Mouse (Mus musculus): ENCODE data around the gene Mcts1. TPM values are rescaled to one million over a fixed set of nuclear protein-coding genes. Genes with fewer than 3 reads are reported as not detected.

Mcts1 gene
- 82.4 TPM for polyA plus RNA-seq (2021)

- CTCF ChIA-PET: interaction anchor here (0.9 to 1.0 kb wide), 2 partner anchors 9 to 29 kb away, joined by 3 read pairs; no protein-coding TSS in a partner anchor
- POLR2A ChIA-PET: interaction anchor here (0.6 to 1.8 kb wide), 2 partner anchors 32 to 35 kb away, joined by 4 to 5 read pairs; no protein-coding TSS in a partner anchor
- DNase-seq (ENCODE audit: low read depth, low spot score): peak; percentile 41
- no peak for TF ChIP-seq CTCF (IDR thresholded peaks at IDR 0.05)
- ATAC-seq: peak; percentile 85
- in situ Hi-C loops (cut with MboI; ENCODE audit: low pct_unique_long_range_greater_than_20kb): loop anchor here (10.0 kb wide), 1 partner anchor 56 kb away; no protein-coding TSS in a partner anchor
- H3K27me3 ChIP-seq: peaks cover 8% of the 10 kb centered on the region
Measured at GRCm38 (mm10) chrX:38600177-38600994, at the start of gene Mcts1. Gene Mcts1 (plus strand): TSS chrX:38600578.

- no peak for TF ChIP-seq CTCF (IDR thresholded peaks at IDR 0.05)
- no peak for ATAC-seq
- no peak for DNase-seq (ENCODE audit: low read depth, low spot score)
- POLR2A ChIA-PET: no interaction called here
- in situ Hi-C loops (cut with MboI; ENCODE audit: low pct_unique_long_range_greater_than_20kb): loop anchor here (10.0 kb wide), 1 partner anchor 92 kb away; no protein-coding TSS in a partner anchor
- CTCF ChIA-PET: interaction anchor here (1.6 kb wide), 1 partner anchor 15 kb away, joined by 4 read pairs; no protein-coding TSS in a partner anchor
- peaks cover 40% of the 10 kb centered on the region for H3K27me3 ChIP-seq
Measured at GRCm38 (mm10) chrX:38553255-38553654, 47.1 kb upstream of the Mcts1 start.

GRCm38 (mm10) chrX:38563941-38564541, 36.3 kb upstream of the Mcts1 start:
- TF ChIP-seq CTCF (IDR thresholded peaks at IDR 0.05): no peak
- ChIA-PET CTCF (no interaction called here), POLR2A (interaction anchor here (0.6 kb wide), 1 partner anchor 28 kb away, joined by 3 read pairs; no protein-coding TSS in a partner anchor)
- no peak for ATAC-seq
- H3K27me3 ChIP-seq: peaks cover 8% of the 10 kb centered on the region
- no peak for DNase-seq (ENCODE audit: low read depth, low spot score)
- in situ Hi-C loops (cut with MboI; ENCODE audit: low pct_unique_long_range_greater_than_20kb): no loop called here

- CTCF ChIA-PET: no interaction called here
- in situ Hi-C loops (cut with MboI; ENCODE audit: low pct_unique_long_range_greater_than_20kb): no loop called here
Measured at GRCm38 (mm10) chrX:38564542-38565175, 35.7 kb upstream of the Mcts1 start.

GRCm38 (mm10) chrX:38565176-38565542, 35.2 kb upstream of the Mcts1 start:
- CTCF ChIA-PET: no interaction called here
- POLR2A ChIA-PET: interaction anchor here (1.2 to 1.3 kb wide), 3 partner anchors 24 to 35 kb away, joined by 3 to 4 read pairs (median 4); partner anchors contain the start of gene Mcts1

More at GRCm38 (mm10) chrX:38564542-38565175, 35.7 kb upstream of the Mcts1 start:
- DNase-seq (ENCODE audit: low read depth, low spot score) (peak; percentile 55), ATAC-seq (peak; percentile 91)
- peaks cover 8% of the 10 kb centered on the region for H3K27me3 ChIP-seq
- POLR2A ChIA-PET: interaction anchor here (0.6 to 1.3 kb wide), 3 partner anchors 24 to 35 kb away, joined by 3 to 4 read pairs (median 4); partner anchors contain the start of gene Mcts1
- TF ChIP-seq CTCF (IDR thresholded peaks at IDR 0.05): no peak

GRCm38 (mm10) chrX:38566521-38567205, 33.7 kb upstream of the Mcts1 start:
- CTCF ChIA-PET: interaction anchor here (1.0 to 1.2 kb wide), 2 partner anchors 11 to 25 kb away, joined by 3 read pairs; no protein-coding TSS in a partner anchor

More at GRCm38 (mm10) chrX:38565176-38565542, 35.2 kb upstream of the Mcts1 start:
- ATAC-seq (no peak), DNase-seq (ENCODE audit: low read depth, low spot score) (peak; percentile 15)
- no peak for TF ChIP-seq CTCF (IDR thresholded peaks at IDR 0.05)
- in situ Hi-C loops (cut with MboI; ENCODE audit: low pct_unique_long_range_greater_than_20kb): no loop called here
- H3K27me3 ChIP-seq: peaks cover 8% of the 10 kb centered on the region

GRCm38 (mm10) chrX:38576078-38576477, 24.3 kb upstream of the Mcts1 start, which contains the start of gene Cul4b:
Gene Cul4b (minus strand): TSS chrX:38576196.
- peaks cover 16% of the 10 kb centered on the region for H3K27me3 ChIP-seq
- DNase-seq (ENCODE audit: low read depth, low spot score): no peak
- POLR2A ChIA-PET: no interaction called here
- no peak for TF ChIP-seq CTCF (IDR thresholded peaks at IDR 0.05)
- in situ Hi-C loops (cut with MboI; ENCODE audit: low pct_unique_long_range_greater_than_20kb): no loop called here
- CTCF ChIA-PET: no interaction called here
- ATAC-seq: no peak

More at GRCm38 (mm10) chrX:38566521-38567205, 33.7 kb upstream of the Mcts1 start:
- ATAC-seq (no peak), DNase-seq (ENCODE audit: low read depth, low spot score) (no peak)
- POLR2A ChIA-PET: interaction anchor here (0.7 to 1.2 kb wide), 2 partner anchors 22 to 1877 kb away, joined by 3 read pairs; no protein-coding TSS in a partner anchor
- peaks cover 10% of the 10 kb centered on the region for H3K27me3 ChIP-seq
- in situ Hi-C loops (cut with MboI; ENCODE audit: low pct_unique_long_range_greater_than_20kb): no loop called here
- no peak for TF ChIP-seq CTCF (IDR thresholded peaks at IDR 0.05)

GRCm38 (mm10) chrX:38581140-38581539, 19.2 kb upstream of the Mcts1 start:
- no peak for TF ChIP-seq CTCF (IDR thresholded peaks at IDR 0.05)
- ChIA-PET POLR2A (no interaction called here), CTCF (no interaction called here)
- ATAC-seq (no peak), DNase-seq (ENCODE audit: low read depth, low spot score) (no peak)
- H3K27me3 ChIP-seq: peaks cover 8% of the 10 kb centered on the region
- in situ Hi-C loops (cut with MboI; ENCODE audit: low pct_unique_long_range_greater_than_20kb): no loop called here

GRCm38 (mm10) chrX:38583261-38583660, 17.1 kb upstream of the Mcts1 start:
- TF ChIP-seq CTCF (IDR thresholded peaks at IDR 0.05): no peak
- ATAC-seq: no peak
- CTCF ChIA-PET: no interaction called here
- H3K27me3 ChIP-seq: no peaks in the 10 kb centered on the region
- in situ Hi-C loops (cut with MboI; ENCODE audit: low pct_unique_long_range_greater_than_20kb): no loop called here
- no peak for DNase-seq (ENCODE audit: low read depth, low spot score)
- POLR2A ChIA-PET: no interaction called here

- ChIA-PET CTCF (no interaction called here), POLR2A (interaction anchor here (1.4 kb wide), 1 partner anchor 24 kb away, joined by 3 read pairs; no protein-coding TSS in a partner anchor)
- no peak for TF ChIP-seq CTCF (IDR thresholded peaks at IDR 0.05)
- ATAC-seq (peak; percentile 90), DNase-seq (ENCODE audit: low read depth, low spot score) (no peak)
- in situ Hi-C loops (cut with MboI; ENCODE audit: low pct_unique_long_range_greater_than_20kb): no loop called here
- H3K27me3 ChIP-seq: no peaks in the 10 kb centered on the region
Measured at GRCm38 (mm10) chrX:38589827-38590226, 10.6 kb upstream of the Mcts1 start.
